Mouse (Mus musculus) neural tube, embryonic 14.5 days (tissue): ENCODE data around the gene Arhgef3. TPM values are rescaled to one million over a fixed set of nuclear protein-coding genes. Genes with fewer than 3 reads are reported as not detected.
A peak's percentile ranks its signal among the peaks of the same experiment; 100 is the strongest.

Source experiments
- ATAC-seq: fragments of 200-750 bp; cut with Nextera tagmentation; 2 replicates; pipeline ENCODE4 v1.8.0; 2017; ENCODE audit warnings: low read depth, mild to moderate bottlenecking, moderate TSS enrichment, moderate library complexity
- H3K27ac ChIP-seq: fragments of 300-500 bp; sonication (generic); 2 replicates; pipeline ENCODE4 v1.5.1; 2014; ENCODE audit warnings: low read depth, mild to moderate bottlenecking, control low read depth, low read length, moderate library complexity, mixed read lengths
- H3K27me3 ChIP-seq: fragments of 300-500 bp; sonication (generic); 2 replicates; pipeline ENCODE4 v1.6.1; 2014; ENCODE audit warnings: low read length; ENCODE audit not compliant: control insufficient read depth, insufficient read depth
- H3K36me3 ChIP-seq: fragments of 300-500 bp; sonication (generic); 2 replicates; pipeline ENCODE4 v1.6.1; 2014; ENCODE audit warnings: low read length, mixed read lengths; ENCODE audit not compliant: control insufficient read depth, insufficient read depth
- H3K4me1 ChIP-seq: fragments of 300-500 bp; sonication (generic); 2 replicates; pipeline ENCODE4 v1.6.1; 2014; ENCODE audit warnings: low read length; ENCODE audit not compliant: control insufficient read depth, insufficient read depth
- H3K4me2 ChIP-seq: fragments of 300-500 bp; sonication (generic); 2 replicates; pipeline ENCODE4 v1.6.1; 2014; ENCODE audit warnings: mild to moderate bottlenecking, low read depth, low read length, control low read depth
- H3K4me3 ChIP-seq: fragments of 300-500 bp; sonication (generic); 2 replicates; pipeline ENCODE4 v1.5.1; 2014; ENCODE audit warnings: low read depth, low read length, control low read depth, mixed read lengths
- H3K9ac ChIP-seq: fragments of 300-500 bp; sonication (generic); replicated peaks from 2 replicates; pipeline ENCODE4 v1.6.1; 2014; ENCODE audit warnings: low read depth, mild to moderate bottlenecking, control low read depth, low read length, mixed read lengths
- H3K9me3 ChIP-seq: fragments of 300-500 bp; sonication (generic); 2 replicates; pipeline ENCODE4 v1.6.1; 2016; ENCODE audit warnings: low read length; ENCODE audit not compliant: control insufficient read depth
- WGBS: fragments of 180-500 bp; shearing (Covaris S2); extraction: QIAGEN DNeasy Blood & Tissue Kit; methylation state at CpG from one replicate; pipeline ENCODE4 v1.1.7; 2014; 5-methylcytosine and 5-hydroxymethylcytosine counted together
- polyA plus RNA-seq: library from polyadenylated mRNA; unstranded; fragments of >200 nt; fragmentation: Nextera tagmentation; extraction: Ambion mirVana; gene quantifications from 2 replicates; pipeline ENCODE4 v1.2.1, GENCODE M21; 2014

The Arhgef3 gene
- polyA plus RNA-seq, 1 experiment from 2014 or later, result 13.4 TPM

- Histone ChIP-seq H3K27me3 (no peaks in the 10 kb centered on the region), H3K27ac (no peak overlapping the region), H3K4me3 (no peak overlapping the region), H3K9me3 (no peaks in the 10 kb centered on the region), H3K9ac (no peak overlapping the region), H3K4me1 (no peaks in the 10 kb centered on the region), H3K36me3 (no peaks in the 10 kb centered on the region), H3K4me2 (no peak overlapping the region)
- 91% methylated on average over 7 of the region's 7 CpGs for WGBS
- no peak for ATAC-seq
These were observed 210.0 kb downstream of the Arhgef3 start for GRCm38 (mm10) chr14:27324689-27325088.

DNA sequence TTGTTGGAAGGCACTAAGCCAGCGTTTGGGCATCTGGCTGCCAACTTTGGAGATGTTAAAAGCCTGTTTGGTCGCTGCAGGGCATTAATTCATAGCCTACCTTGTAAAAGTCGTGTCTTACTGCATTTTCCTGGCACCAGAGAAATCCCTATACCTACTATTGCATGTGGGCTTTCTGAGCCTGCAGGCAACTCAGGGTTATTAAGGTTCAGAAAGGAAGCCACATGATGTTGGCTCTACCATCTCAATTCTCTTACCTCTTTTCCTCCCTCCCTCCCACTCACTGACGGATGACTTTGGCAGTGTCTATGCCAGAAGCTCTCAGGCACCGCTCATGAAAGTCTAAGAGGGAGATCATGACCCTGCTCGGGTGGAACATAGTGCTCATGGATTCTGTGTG lies 210.8 kb downstream of the Arhgef3 start:
- no peak overlapping the region for H3K4me2 ChIP-seq
- H3K4me3 ChIP-seq, result no peak overlapping the region
- ATAC-seq, result no peak
- no peaks in the 10 kb centered on the region for H3K4me1 ChIP-seq
- no peak overlapping the region for H3K9ac ChIP-seq
- H3K27ac ChIP-seq, result no peak overlapping the region
- H3K36me3 ChIP-seq, result no peaks in the 10 kb centered on the region
- H3K27me3 ChIP-seq, result no peaks in the 10 kb centered on the region
- 86% methylated on average over 6 of the region's 6 CpGs for WGBS
- H3K9me3 ChIP-seq, result no peaks in the 10 kb centered on the region

DNA sequence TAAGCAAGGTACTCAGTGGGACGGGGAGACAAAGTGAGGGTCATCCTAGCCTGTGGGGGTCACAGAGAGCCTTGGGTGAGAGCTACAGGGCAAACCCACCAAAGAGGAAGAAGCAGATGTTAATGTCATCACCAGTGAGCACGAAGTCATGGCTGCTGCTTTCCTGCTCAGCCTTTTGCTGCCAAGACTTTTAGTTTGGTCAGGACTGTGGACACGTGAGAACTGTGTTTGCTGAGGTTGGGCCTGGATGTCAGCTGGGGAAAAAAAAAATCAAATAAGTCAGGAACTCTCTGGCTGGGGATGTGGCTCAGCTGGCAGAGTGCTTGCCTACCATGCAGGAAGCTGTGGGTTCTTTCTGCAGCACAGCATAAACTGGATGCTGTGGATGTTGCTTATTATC lies 213.2 kb downstream of the Arhgef3 start:
- ATAC-seq, result no peak
- Histone ChIP-seq H3K4me1 (no peaks in the 10 kb centered on the region), H3K9ac (no peak overlapping the region), H3K36me3 (no peaks in the 10 kb centered on the region), H3K4me2 (no peak overlapping the region), H3K27ac (no peak overlapping the region), H3K27me3 (no peaks in the 10 kb centered on the region), H3K9me3 (no peaks in the 10 kb centered on the region), H3K4me3 (no peak overlapping the region)
- 77% methylated on average over 3 of the region's 3 CpGs for WGBS

- Histone ChIP-seq H3K9me3 (no peaks in the 10 kb centered on the region), H3K4me1 (no peaks in the 10 kb centered on the region), H3K36me3 (no peaks in the 10 kb centered on the region), H3K9ac (no peak overlapping the region), H3K4me3 (no peak overlapping the region), H3K27me3 (0 out of 2 replicates have a peak, but pooled peaks cover 3% of the 10 kb centered on the region), H3K27ac (no peak overlapping the region), H3K4me2 (no peak overlapping the region)
- no peak for ATAC-seq
- WGBS, result 96% methylated on average over 3 of the region's 3 CpGs
These were observed 214.3 kb downstream of the Arhgef3 start for GRCm38 (mm10) chr14:27328952-27329351.

DNA sequence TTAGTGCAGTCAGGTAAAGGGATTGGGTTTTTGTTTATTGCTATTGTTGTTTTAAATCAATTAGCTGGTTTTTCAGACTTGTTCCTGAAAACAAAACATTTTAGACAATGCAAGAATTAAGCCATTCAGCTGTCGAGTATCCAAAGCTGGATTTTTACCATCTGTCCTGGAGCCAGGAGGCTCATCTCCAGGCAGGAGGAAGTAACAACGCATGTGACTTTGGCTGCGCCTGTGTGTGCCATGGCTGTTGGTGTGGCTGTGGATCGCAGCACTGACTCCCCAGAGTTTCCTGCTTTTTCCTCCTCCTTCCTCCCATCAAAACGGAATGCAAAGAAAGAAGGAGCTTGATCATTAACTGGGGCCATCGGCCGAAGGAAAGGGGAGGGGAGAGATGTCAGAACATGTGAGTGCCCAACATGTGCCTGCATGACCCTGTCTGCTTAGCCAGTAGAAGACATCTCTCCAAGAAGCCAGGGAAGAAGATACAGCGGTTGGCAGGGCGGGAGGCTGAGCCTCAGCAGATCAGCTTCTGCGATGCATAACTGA lies 216.9 kb downstream of the Arhgef3 start:
- ATAC-seq, result no peak
- 61% methylated on average over 10 of the region's 10 CpGs for WGBS
- H3K27me3 ChIP-seq, result 0 out of 2 replicates have a peak, but pooled peaks cover 12% of the 10 kb centered on the region
- no peak overlapping the region for H3K27ac ChIP-seq
- no peak overlapping the region for H3K4me2 ChIP-seq
- no peak overlapping the region for H3K9ac ChIP-seq
- no peaks in the 10 kb centered on the region for H3K36me3 ChIP-seq
- peaks cover 4% of the 10 kb centered on the region; the same call in 1 of the 2 replicates for H3K4me1 ChIP-seq
- no peaks in the 10 kb centered on the region for H3K9me3 ChIP-seq
- H3K4me3 ChIP-seq, result no peak overlapping the region

DNA sequence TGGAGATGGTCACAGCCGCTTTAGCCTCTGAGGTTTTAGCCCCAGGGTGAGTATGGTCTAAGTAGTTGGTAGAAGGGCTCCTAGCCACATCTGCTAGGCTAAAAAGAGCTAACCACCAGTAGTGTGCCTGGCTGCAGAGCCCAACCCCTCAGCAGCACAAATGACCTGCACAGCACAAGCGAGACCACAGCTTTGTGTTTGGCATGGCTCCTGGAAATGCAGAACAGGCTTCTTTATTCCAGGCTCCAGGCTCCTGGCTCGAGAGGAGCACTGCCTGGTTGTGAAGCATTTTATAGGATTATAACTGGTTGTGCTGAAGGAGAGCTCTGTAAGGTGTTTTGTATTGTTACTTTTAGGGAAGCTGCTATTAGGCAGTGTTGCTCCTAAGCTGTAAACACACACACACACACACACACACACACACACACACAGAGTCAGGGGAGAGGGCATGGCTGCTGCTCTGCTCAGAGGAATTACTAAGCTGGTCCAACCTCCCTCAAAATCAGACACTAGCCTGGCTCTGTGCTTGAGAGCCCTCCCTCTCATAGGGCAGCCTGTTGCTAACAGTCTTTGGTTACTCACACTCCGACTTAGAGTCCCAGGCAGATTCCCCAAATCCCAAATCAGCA lies 217.8 kb downstream of the Arhgef3 start:
- no peaks in the 10 kb centered on the region for H3K9me3 ChIP-seq
- WGBS, result 38% methylated on average over 4 of the region's 4 CpGs
- no peak for ATAC-seq
- no peak overlapping the region for H3K4me3 ChIP-seq
- H3K4me2 ChIP-seq, result no peak overlapping the region
- H3K9ac ChIP-seq, result no peak overlapping the region
- H3K36me3 ChIP-seq, result no peaks in the 10 kb centered on the region
- 0 out of 2 replicates have a peak, but pooled peaks cover 12% of the 10 kb centered on the region for H3K27me3 ChIP-seq
- no peak overlapping the region for H3K27ac ChIP-seq
- H3K4me1 ChIP-seq, result peaks cover 4% of the 10 kb centered on the region; the same call in 1 of the 2 replicates

GRCm38 (mm10) chr14:27335331-27336207 lies 220.9 kb downstream of the Arhgef3 start:
- H3K4me2 ChIP-seq, result peak overlapping the region; percentile 87
- peak overlapping the region; percentile 52 for H3K4me3 ChIP-seq
- 0 out of 2 replicates have a peak, but pooled peaks cover 12% of the 10 kb centered on the region for H3K27me3 ChIP-seq
- 3% methylated on average over 37 of the region's 37 CpGs for WGBS
- ATAC-seq, result peak; percentile 93
- peaks cover 4% of the 10 kb centered on the region; the same call in 1 of the 2 replicates for H3K4me1 ChIP-seq
- H3K9me3 ChIP-seq, result no peaks in the 10 kb centered on the region
- no peaks in the 10 kb centered on the region for H3K36me3 ChIP-seq
- no peak overlapping the region for H3K27ac ChIP-seq
- peak overlapping the region; percentile 55 for H3K9ac ChIP-seq

- Histone ChIP-seq H3K27ac (no peak overlapping the region), H3K36me3 (no peaks in the 10 kb centered on the region), H3K4me1 (peaks cover 4% of the 10 kb centered on the region; the same call in 1 of the 2 replicates), H3K9ac (peak overlapping the region; percentile 55), H3K27me3 (0 out of 2 replicates have a peak, but pooled peaks cover 12% of the 10 kb centered on the region), H3K9me3 (no peaks in the 10 kb centered on the region), H3K4me3 (peak overlapping the region; percentile 52), H3K4me2 (peak overlapping the region; percentile 87)
- 3% methylated on average over 34 of the region's 34 CpGs for WGBS
- peak; percentile 73 for ATAC-seq
These were observed 221.8 kb downstream of the Arhgef3 start for GRCm38 (mm10) chr14:27336208-27337114.
